Mouse (Mus musculus) hindbrain, embryonic 12.5 days (tissue): ENCODE measurements around the gene BC048671. TPM values are rescaled to one million over a fixed set of nuclear protein-coding genes. Genes with fewer than 3 reads are reported as not detected.

Experiments used
- ATAC-seq: fragments of 200-750 bp; cut with Nextera tagmentation; 2 replicates; pipeline ENCODE4 v1.8.0; 2017; ENCODE audit warnings: moderate TSS enrichment; ENCODE audit not compliant: low FRiP score
- H3K27ac ChIP-seq: fragments of 300-500 bp; sonication (generic); 2 replicates; pipeline ENCODE4 v1.5.1; 2016; ENCODE audit warnings: mild to moderate bottlenecking
- H3K27me3 ChIP-seq: fragments of 300-500 bp; sonication (generic); 2 replicates; pipeline ENCODE4 v1.6.1; 2016; ENCODE audit warnings: mild to moderate bottlenecking
- H3K36me3 ChIP-seq: fragments of 300-500 bp; sonication (generic); 2 replicates; pipeline ENCODE4 v1.6.1; 2016; ENCODE audit warnings: mild to moderate bottlenecking
- H3K4me1 ChIP-seq: fragments of 300-500 bp; sonication (generic); 2 replicates; pipeline ENCODE4 v1.6.1; 2016
- H3K4me2 ChIP-seq: fragments of 300-500 bp; sonication (generic); replicated peaks from 2 replicates; pipeline ENCODE4 v1.6.1; 2016; ENCODE audit warnings: mild to moderate bottlenecking
- H3K4me3 ChIP-seq: fragments of 300-500 bp; sonication (generic); 2 replicates; pipeline ENCODE4 v1.5.1; 2016; ENCODE audit warnings: mild to moderate bottlenecking
- H3K9ac ChIP-seq: fragments of 300-500 bp; sonication (generic); 2 replicates; pipeline ENCODE4 v1.6.1; 2016; ENCODE audit warnings: mild to moderate bottlenecking, moderate library complexity
- H3K9me3 ChIP-seq: fragments of 300-500 bp; sonication (generic); replicated peaks from 2 replicates; pipeline ENCODE4 v1.6.1; 2016; ENCODE audit warnings: mild to moderate bottlenecking
- WGBS: fragments of 180-500 bp; shearing (Covaris S2); methylation state at CpG from one replicate; pipeline ENCODE4 v1.1.7; 2016; 5-methylcytosine and 5-hydroxymethylcytosine counted together
- polyA plus RNA-seq: library from polyadenylated mRNA; unstranded; fragments of >200 nt; fragmentation: Nextera tagmentation; extraction: Ambion mirVana; gene quantifications from 2 replicates; pipeline ENCODE4 v1.2.1, GENCODE M21; 2016

The BC048671 gene
- polyA plus RNA-seq = not detected in 2 replicates

- no peak within 1 kb of the TSS for H3K4me3 ChIP-seq
- ATAC-seq = no peak
- WGBS = 97% methylated on average over 1 of the region's 1 CpGs
Observed at GRCm38 (mm10) chr6:90300919-90301318, at the start of gene BC048671. TSS of gene BC048671 (plus strand) at chr6:90301219.

GRCm38 (mm10) chr6:90288265-90288664 lies 12.8 kb upstream of the BC048671 start:
- Histone ChIP-seq H3K36me3 (no peaks in the 10 kb centered on the region), H3K27me3 (no peaks in the 10 kb centered on the region), H3K9me3 (peaks cover 7% of the 10 kb centered on the region), H3K4me2 (no peak overlapping the region), H3K4me3 (no peak overlapping the region), H3K4me1 (no peaks in the 10 kb centered on the region), H3K27ac (no peak overlapping the region), H3K9ac (no peak overlapping the region)
- no peak for ATAC-seq
- WGBS = 59% methylated on average over 12 of the region's 12 CpGs

More at GRCm38 (mm10) chr6:90300919-90301318, at the start of gene BC048671:
- no peaks in the 10 kb centered on the region for H3K36me3 ChIP-seq
- H3K9me3 ChIP-seq = no peaks in the 10 kb centered on the region
- no peak within 1 kb of the TSS for H3K4me2 ChIP-seq
- no peaks in the 10 kb centered on the region for H3K4me1 ChIP-seq
- H3K27me3 ChIP-seq = no peaks in the 10 kb centered on the region
- no peak within 1 kb of the TSS for H3K27ac ChIP-seq
- no peak within 1 kb of the TSS for H3K9ac ChIP-seq

- H3K9me3 ChIP-seq = peaks cover 11% of the 10 kb centered on the region
- ATAC-seq = no peak
- no peak overlapping the region for H3K4me3 ChIP-seq
- no peaks in the 10 kb centered on the region for H3K27me3 ChIP-seq
- no peaks in the 10 kb centered on the region for H3K36me3 ChIP-seq
- H3K4me1 ChIP-seq = no peaks in the 10 kb centered on the region
- H3K4me2 ChIP-seq = no peak overlapping the region
- WGBS = 83% methylated on average over 6 of the region's 6 CpGs
- H3K9ac ChIP-seq = no peak overlapping the region
- H3K27ac ChIP-seq = no peak overlapping the region
Observed at GRCm38 (mm10) chr6:90306315-90306975, 5.4 kb downstream of the BC048671 start.

GRCm38 (mm10) chr6:90308839-90309778 lies 8.1 kb downstream of the BC048671 start:
- Histone ChIP-seq H3K9me3 (peaks cover 11% of the 10 kb centered on the region), H3K27ac (no peak overlapping the region), H3K36me3 (no peaks in the 10 kb centered on the region), H3K4me3 (no peak overlapping the region), H3K9ac (no peak overlapping the region), H3K4me2 (no peak overlapping the region), H3K4me1 (no peaks in the 10 kb centered on the region), H3K27me3 (no peaks in the 10 kb centered on the region)
- 87% methylated on average over 87 of the region's 87 CpGs for WGBS
- ATAC-seq = no peak

GRCm38 (mm10) chr6:90315961-90316360 lies 14.9 kb downstream of the BC048671 start:
- H3K36me3 ChIP-seq = no peaks in the 10 kb centered on the region
- no peak overlapping the region for H3K4me3 ChIP-seq
- no peaks in the 10 kb centered on the region for H3K4me1 ChIP-seq
- H3K27ac ChIP-seq = no peak overlapping the region
- H3K4me2 ChIP-seq = no peak overlapping the region
- H3K9ac ChIP-seq = no peak overlapping the region
- no peaks in the 10 kb centered on the region for H3K9me3 ChIP-seq
- ATAC-seq = no peak
- H3K27me3 ChIP-seq = no peaks in the 10 kb centered on the region
- WGBS = 81% methylated on average over 5 of the region's 5 CpGs

GRCm38 (mm10) chr6:90317510-90318258 lies 16.7 kb downstream of the BC048671 start:
- ATAC-seq = no peak
- Histone ChIP-seq H3K4me1 (no peaks in the 10 kb centered on the region), H3K27me3 (no peaks in the 10 kb centered on the region), H3K9ac (no peak overlapping the region), H3K4me3 (no peak overlapping the region), H3K27ac (no peak overlapping the region), H3K9me3 (no peaks in the 10 kb centered on the region), H3K36me3 (no peaks in the 10 kb centered on the region), H3K4me2 (no peak overlapping the region)
- 79% methylated on average over 2 of the region's 2 CpGs for WGBS

GRCm38 (mm10) chr6:90319019-90319418 lies 18.0 kb downstream of the BC048671 start:
- no peak overlapping the region for H3K27ac ChIP-seq
- ATAC-seq = no peak
- H3K4me2 ChIP-seq = no peak overlapping the region
- whole genome bisulfite sequencing = 95% methylated on average over 2 of the region's 2 CpGs
- H3K9me3 ChIP-seq = no peaks in the 10 kb centered on the region
- H3K9ac ChIP-seq = no peak overlapping the region
- no peak overlapping the region for H3K4me3 ChIP-seq
- no peaks in the 10 kb centered on the region for H3K4me1 ChIP-seq
- H3K27me3 ChIP-seq = no peaks in the 10 kb centered on the region
- H3K36me3 ChIP-seq = no peaks in the 10 kb centered on the region

GRCm38 (mm10) chr6:90319475-90320191 lies 18.6 kb downstream of the BC048671 start:
- Histone ChIP-seq H3K27me3 (no peaks in the 10 kb centered on the region), H3K9me3 (no peaks in the 10 kb centered on the region), H3K4me3 (no peak overlapping the region), H3K4me1 (no peaks in the 10 kb centered on the region), H3K27ac (no peak overlapping the region), H3K9ac (no peak overlapping the region), H3K36me3 (no peaks in the 10 kb centered on the region), H3K4me2 (no peak overlapping the region)
- WGBS = 82% methylated on average over 7 of the region's 7 CpGs
- ATAC-seq = no peak

- no peaks in the 10 kb centered on the region for H3K36me3 ChIP-seq
- H3K27me3 ChIP-seq = peaks cover 7% of the 10 kb centered on the region; the same call in 1 of the 2 replicates
- no peak overlapping the region for H3K27ac ChIP-seq
- H3K4me1 ChIP-seq = peaks cover 6% of the 10 kb centered on the region; the same call in 1 of the 2 replicates
- H3K4me2 ChIP-seq = no peak overlapping the region
- H3K9ac ChIP-seq = no peak overlapping the region
- ATAC-seq = no peak
- 89% methylated on average over 5 of the region's 5 CpGs for WGBS
- H3K4me3 ChIP-seq = no peak overlapping the region
- H3K9me3 ChIP-seq = no peaks in the 10 kb centered on the region
Observed at GRCm38 (mm10) chr6:90320429-90320828, 19.4 kb downstream of the BC048671 start.

GRCm38 (mm10) chr6:90321811-90322210 lies 20.8 kb downstream of the BC048671 start:
- H3K27me3 ChIP-seq = peaks cover 7% of the 10 kb centered on the region; the same call in 1 of the 2 replicates
- H3K4me2 ChIP-seq = no peak overlapping the region
- ATAC-seq = no peak
- no peak overlapping the region for H3K9ac ChIP-seq
- 60% methylated on average over 4 of the region's 4 CpGs for WGBS
- no peaks in the 10 kb centered on the region for H3K36me3 ChIP-seq
- H3K4me1 ChIP-seq = peaks cover 6% of the 10 kb centered on the region; the same call in 1 of the 2 replicates
- no peaks in the 10 kb centered on the region for H3K9me3 ChIP-seq
- no peak overlapping the region for H3K27ac ChIP-seq
- H3K4me3 ChIP-seq = no peak overlapping the region

- Histone ChIP-seq H3K9me3 (no peaks in the 10 kb centered on the region), H3K27me3 (peaks cover 7% of the 10 kb centered on the region; the same call in 1 of the 2 replicates), H3K9ac (no peak overlapping the region), H3K27ac (no peak overlapping the region), H3K36me3 (no peaks in the 10 kb centered on the region), H3K4me2 (no peak overlapping the region), H3K4me1 (peaks cover 6% of the 10 kb centered on the region; the same call in 1 of the 2 replicates), H3K4me3 (no peak overlapping the region)
- no peak for ATAC-seq
- WGBS = 73% methylated on average over 3 of the region's 3 CpGs
Observed at GRCm38 (mm10) chr6:90324026-90324425, 23.0 kb downstream of the BC048671 start.
